Mouse (Mus musculus) liver, postnatal 0 days (tissue): Measurements from ENCODE around the gene Ap3d1.

ENCODE experiments used
- CTCF ChIP-seq: sonication (generic); IDR thresholded peaks from 2 replicates; pipeline ENCODE4 v1.5.1; 2016; ENCODE audit warnings: antibody characterized with exemption, low read depth
- EP300 ChIP-seq: IDR thresholded peaks from 2 replicates; pipeline ENCODE4 v1.6.1; 2016; ENCODE audit warnings: antibody characterized with exemption, low read depth, mild to moderate bottlenecking

DNA sequence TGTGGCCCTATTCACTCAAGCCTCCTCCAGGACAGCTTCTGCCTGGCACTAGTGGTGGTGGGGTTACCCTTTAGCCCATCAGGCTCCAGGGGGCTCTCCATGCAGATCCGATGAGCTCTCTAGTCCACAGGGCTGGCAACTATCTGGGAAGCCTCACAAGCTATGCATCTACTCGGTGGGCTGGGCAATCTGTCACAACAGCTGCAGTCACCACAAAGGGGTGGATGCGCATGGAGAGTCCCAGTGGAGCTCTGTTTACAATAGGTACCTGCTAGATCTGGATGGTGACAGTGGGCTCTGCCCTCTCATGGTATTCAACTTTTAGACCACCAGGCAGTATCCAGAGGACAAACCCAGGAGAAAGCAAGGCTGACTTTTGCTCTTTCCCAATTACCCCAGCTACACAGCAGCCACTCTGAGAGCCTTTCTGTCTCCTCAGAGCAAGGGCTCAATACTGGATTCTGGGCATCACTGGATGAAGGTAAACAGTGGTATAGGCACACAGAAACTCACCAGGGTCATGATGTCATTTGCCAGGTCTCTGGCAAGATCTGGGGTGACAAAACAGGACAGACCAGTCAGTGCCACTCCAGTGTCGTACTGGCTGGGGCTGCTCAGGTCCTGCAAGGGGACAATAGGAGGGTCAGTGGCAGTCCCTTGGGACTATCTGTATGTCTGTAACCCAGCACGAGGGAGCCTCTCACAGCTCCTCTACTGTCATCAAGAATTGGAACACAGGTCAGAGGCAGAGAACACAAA lies 14.5 kb downstream of the Ap3d1 start:
- no peak for TF ChIP-seq CTCF
- TF ChIP-seq EP300 = no peak
